Comparison of ENCODE assay signal across 10 mouse cellular contexts in genomic region chr2:30084113-30084512, GRCm38 (mm10). TPM values are rescaled to one million over a fixed set of nuclear protein-coding genes. Genes with fewer than 3 reads are reported as not detected.
DNase-seq lines count a peak whose midpoint lies in the region; ATAC-seq and TF ChIP-seq lines count a peak whose summit lies in the region.
"Had no signal": no experiment of that assay in that cellular context is flagged by ENCODE, and none has a peak within 500 bp of the region (broad histone marks: within the 10 kb centered on the region; RNA-seq: fewer than 3 reads in every experiment).

No protein-coding gene starts in this region.

- peak overlapping the region; percentile 32 for H3K4me2 ChIP-seq in forebrain, embryonic 13.5 days
- H3K4me2 ChIP-seq in forebrain, embryonic 11.5 days (ENCODE audit: low read depth, low read length, severe bottlenecking), result no peak overlapping the region; the same call in 1 of the 2 replicates
- H3K4me2 ChIP-seq in stomach, embryonic 14.5 days (replicated peaks; ENCODE audit: low read depth, low read length), result no peak overlapping the region
- no peak overlapping the region; the same call in 1 of the 2 replicates for H3K4me2 ChIP-seq in stomach, postnatal 0 days (replicated peaks; ENCODE audit: low read depth)
- peak overlapping the region; percentile 20; the same call in 1 of the 2 replicates for H3K4me2 ChIP-seq in liver, embryonic 13.5 days

- no peak for TF ChIP-seq CTCF in stomach, postnatal 0 days (IDR thresholded peaks at IDR 0.05; ENCODE audit: low read depth)
- TF ChIP-seq CTCF in gastrocnemius, adult 2 months (IDR thresholded peaks at IDR 0.05), result no peak

- H3K4me3 ChIP-seq in forebrain, embryonic 13.5 days, result no peak overlapping the region
- H3K4me3 ChIP-seq in forebrain, embryonic 11.5 days (ENCODE audit: low read depth, low read length), result no peak overlapping the region
- no peak overlapping the region for H3K4me3 ChIP-seq in stomach, embryonic 14.5 days (ENCODE audit: low read depth, low read length)
- H3K4me3 ChIP-seq in stomach, postnatal 0 days (ENCODE audit: low read depth, low read length), result no peak overlapping the region
- no peak overlapping the region for H3K4me3 ChIP-seq in liver, embryonic 13.5 days (replicated peaks)
- H3K4me3 ChIP-seq in gastrocnemius, adult 2 months, result no peak overlapping the region
- H3K4me3 ChIP-seq: myocyte had no signal

- H3K27ac ChIP-seq in forebrain, embryonic 13.5 days, result no peak overlapping the region
- no peak overlapping the region for H3K27ac ChIP-seq in forebrain, embryonic 11.5 days (ENCODE audit: low read depth, low read length)
- H3K27ac ChIP-seq in stomach, embryonic 14.5 days (ENCODE audit: low read length), result no peak overlapping the region
- no peak overlapping the region for H3K27ac ChIP-seq in stomach, postnatal 0 days (replicated peaks)
- no peak overlapping the region for H3K27ac ChIP-seq in liver, embryonic 13.5 days
- H3K27ac ChIP-seq in gastrocnemius, adult 2 months, result no peak overlapping the region

- 0 out of 2 replicates have a peak, but pooled peaks cover 7% of the 10 kb centered on the region for H3K4me1 ChIP-seq in forebrain, embryonic 13.5 days
- peaks cover 2% of the 10 kb centered on the region; the same call in 1 of the 2 replicates for H3K4me1 ChIP-seq in forebrain, embryonic 11.5 days (replicated peaks; ENCODE audit: control insufficient read depth, insufficient read depth, low read length)
- H3K4me1 ChIP-seq in stomach, embryonic 14.5 days (ENCODE audit: control insufficient read depth, insufficient read depth, low read length), result no peaks in the 10 kb centered on the region
- H3K4me1 ChIP-seq in stomach, postnatal 0 days (replicated peaks; ENCODE audit: control insufficient read depth, insufficient read depth), result no peaks in the 10 kb centered on the region
- H3K4me1 ChIP-seq in liver, embryonic 13.5 days (replicated peaks), result peaks cover 12% of the 10 kb centered on the region

- no peaks in the 10 kb centered on the region for H3K9me3 ChIP-seq in forebrain, embryonic 13.5 days (replicated peaks)
- H3K9me3 ChIP-seq in forebrain, embryonic 11.5 days (ENCODE audit: control insufficient read depth, low read length), result no peaks in the 10 kb centered on the region
- no peaks in the 10 kb centered on the region for H3K9me3 ChIP-seq in stomach, embryonic 14.5 days (ENCODE audit: control insufficient read depth, low read depth, low read length)
- H3K9me3 ChIP-seq in stomach, postnatal 0 days (ENCODE audit: control insufficient read depth, low read length), result no peaks in the 10 kb centered on the region
- no peaks in the 10 kb centered on the region for H3K9me3 ChIP-seq in liver, embryonic 13.5 days (replicated peaks)

- intact Hi-C loops in gastrocnemius, adult 2 months (cut with DNase I), result no loop called here

- 0 out of 2 replicates have a peak, but pooled peaks cover 3% of the 10 kb centered on the region for H3K36me3 ChIP-seq in forebrain, embryonic 13.5 days (ENCODE audit: poor library complexity, severe bottlenecking)
- H3K36me3 ChIP-seq in forebrain, embryonic 11.5 days (ENCODE audit: control insufficient read depth, insufficient read depth, low read length), result no peaks in the 10 kb centered on the region
- no peaks in the 10 kb centered on the region for H3K36me3 ChIP-seq in stomach, embryonic 14.5 days (ENCODE audit: control insufficient read depth, insufficient read depth, low read length)
- no peaks in the 10 kb centered on the region for H3K36me3 ChIP-seq in stomach, postnatal 0 days (ENCODE audit: control insufficient read depth, insufficient read depth, low read length)
- H3K36me3 ChIP-seq in liver, embryonic 13.5 days, result no peaks in the 10 kb centered on the region; the same call in 1 of the 2 replicates

- TF ChIP-seq EP300 in stomach, postnatal 0 days (optimal IDR thresholded peaks at IDR 0.05), result no peak

- H3K27me3 ChIP-seq in forebrain, embryonic 13.5 days, result no peaks in the 10 kb centered on the region
- H3K27me3 ChIP-seq in forebrain, embryonic 11.5 days (ENCODE audit: control insufficient read depth, insufficient read depth, low read length), result no peaks in the 10 kb centered on the region
- no peaks in the 10 kb centered on the region for H3K27me3 ChIP-seq in stomach, embryonic 14.5 days (ENCODE audit: control insufficient read depth, insufficient read depth, low read length)
- H3K27me3 ChIP-seq in stomach, postnatal 0 days (ENCODE audit: control insufficient read depth, insufficient read depth, low read length), result no peaks in the 10 kb centered on the region
- no peaks in the 10 kb centered on the region for H3K27me3 ChIP-seq in liver, embryonic 13.5 days

- no peak overlapping the region for H3K9ac ChIP-seq in forebrain, embryonic 13.5 days
- no peak overlapping the region for H3K9ac ChIP-seq in forebrain, embryonic 11.5 days (ENCODE audit: low read length)
- H3K9ac ChIP-seq in stomach, embryonic 14.5 days (replicated peaks; ENCODE audit: low read depth, low read length), result no peak overlapping the region
- no peak overlapping the region for H3K9ac ChIP-seq in stomach, postnatal 0 days (ENCODE audit: low read length)
- H3K9ac ChIP-seq in liver, embryonic 13.5 days, result no peak overlapping the region

- DNase-seq in forebrain, embryonic 11.5 days (ENCODE audit: low spot score), result no peak
- DNase-seq in stomach, postnatal 0 days (ENCODE audit: low spot score), result no peak
- no peak for DNase-seq in liver, embryonic 13.5 days
- no peak for DNase-seq in gastrocnemius, adult 2 months
- no peak for DNase-seq in gastrocnemius, postnatal 4 days (ENCODE audit: low spot score in 2 of 2)
- DNase-seq in adrenal gland, postnatal 36 days, result no peak
- DNase-seq: cerebellum, adult 11-12 months had no signal

- ATAC-seq in forebrain, embryonic 13.5 days, result no peak
- ATAC-seq in forebrain, embryonic 11.5 days (replicated peaks; ENCODE audit: low FRiP score), result no peak
- 0 out of 2 replicates have a peak, but pooled peaks have one; percentile 10 for ATAC-seq in stomach, embryonic 14.5 days (ENCODE audit: insufficient number of reproducible peaks, insufficient read depth, low FRiP score, low read depth)
- no peak for ATAC-seq in stomach, postnatal 0 days (ENCODE audit: low FRiP score, low TSS enrichment)
- ATAC-seq in liver, embryonic 13.5 days (ENCODE audit: low read depth), result no peak

- 60% methylated on average over 5 of the region's 5 CpGs for WGBS in forebrain, embryonic 13.5 days
- WGBS in forebrain, embryonic 11.5 days, result 61% methylated on average over 5 of the region's 5 CpGs
- 57% methylated on average over 5 of the region's 5 CpGs for WGBS in stomach, embryonic 14.5 days
- WGBS in stomach, postnatal 0 days, result 53% methylated on average over 5 of the region's 5 CpGs
- 57% methylated on average over 5 of the region's 5 CpGs for WGBS in liver, embryonic 13.5 days (ENCODE audit: insufficient replicate concordance)

RNA-seq across cellular contexts. Expression of gene Pkn3, which starts 6.6 kb away (rescaled TPM):
- polyA plus RNA-seq in forebrain, embryonic 13.5 days (2015; fragmentation: Nextera tagmentation; extraction: Ambion mirVana), result 5.7 and 6.7 TPM in 2 replicates
- polyA plus RNA-seq in forebrain, embryonic 11.5 days (2014; fragmentation: Nextera tagmentation; extraction: Ambion mirVana), result 10.5 and 12.1 TPM in 2 replicates
- 6.3 and 6.9 TPM in 2 replicates for polyA plus RNA-seq in stomach, embryonic 14.5 days (2014; fragmentation: Nextera tagmentation; extraction: Ambion mirVana)
- 3.0 and 3.1 TPM in 2 replicates for polyA plus RNA-seq in stomach, postnatal 0 days (2015; fragmentation: Nextera tagmentation; extraction: Ambion mirVana)
- 3.1 and 3.2 TPM in 2 replicates for polyA plus RNA-seq in liver, embryonic 13.5 days (2015; fragmentation: Nextera tagmentation; extraction: Ambion mirVana)
- total RNA-seq in gastrocnemius, adult 2 months (2021), result 1 to 10 TPM; 3.6 to 4.1 TPM
- 1 to 10 TPM; 8.0 to 9.6 TPM for total RNA-seq in gastrocnemius, postnatal 4 days (2021)
- 1 to 10 TPM; 5.5 to 6.3 TPM for total RNA-seq in adrenal gland, postnatal 36 days (2021)

RNA-seq across cellular contexts. Expression of gene Zdhhc12, which starts 9.3 kb away (rescaled TPM):
- 21.0 and 21.2 TPM in 2 replicates for polyA plus RNA-seq in forebrain, embryonic 13.5 days (2015; fragmentation: Nextera tagmentation; extraction: Ambion mirVana)
- polyA plus RNA-seq in forebrain, embryonic 11.5 days (2014; fragmentation: Nextera tagmentation; extraction: Ambion mirVana), result 27.1 and 35.4 TPM in 2 replicates
- polyA plus RNA-seq in stomach, embryonic 14.5 days (2014; fragmentation: Nextera tagmentation; extraction: Ambion mirVana), result 44.1 and 45.2 TPM in 2 replicates
- polyA plus RNA-seq in stomach, postnatal 0 days (2015; fragmentation: Nextera tagmentation; extraction: Ambion mirVana), result 27.7 and 27.8 TPM in 2 replicates
- 22.8 and 23.9 TPM in 2 replicates for polyA plus RNA-seq in liver, embryonic 13.5 days (2015; fragmentation: Nextera tagmentation; extraction: Ambion mirVana)
- total RNA-seq in gastrocnemius, adult 2 months (2021), result 1 to 10 TPM; 2.0 to 3.5 TPM
- 1 to 10 TPM; 4.5 to 5.7 TPM for total RNA-seq in gastrocnemius, postnatal 4 days (2021)
- 10 to 100 TPM; 16.2 to 25.8 TPM for total RNA-seq in adrenal gland, postnatal 36 days (2021)

RNA-seq across cellular contexts. Expression of gene Set, which starts 26.9 kb away (rescaled TPM):
- polyA plus RNA-seq in forebrain, embryonic 13.5 days (2015; fragmentation: Nextera tagmentation; extraction: Ambion mirVana), result 587 and 610 TPM in 2 replicates
- 817 and 824 TPM in 2 replicates for polyA plus RNA-seq in forebrain, embryonic 11.5 days (2014; fragmentation: Nextera tagmentation; extraction: Ambion mirVana)
- polyA plus RNA-seq in stomach, embryonic 14.5 days (2014; fragmentation: Nextera tagmentation; extraction: Ambion mirVana), result 454 and 480 TPM in 2 replicates
- 202 and 206 TPM in 2 replicates for polyA plus RNA-seq in stomach, postnatal 0 days (2015; fragmentation: Nextera tagmentation; extraction: Ambion mirVana)
- 317 and 337 TPM in 2 replicates for polyA plus RNA-seq in liver, embryonic 13.5 days (2015; fragmentation: Nextera tagmentation; extraction: Ambion mirVana)
- 100 to 1,000 TPM in 1 of 2 experiments, 10 to 100 TPM in 1; 93.8 to 110 TPM for total RNA-seq in gastrocnemius, adult 2 months (2021)
- 100 to 1,000 TPM; 155 to 163 TPM for total RNA-seq in gastrocnemius, postnatal 4 days (2021)
- 100 to 1,000 TPM; 255 to 277 TPM for total RNA-seq in adrenal gland, postnatal 36 days (2021)

RNA-seq across cellular contexts. Expression of gene Wdr34, which starts 35.4 kb away (rescaled TPM):
- 50.8 and 57.2 TPM in 2 replicates for polyA plus RNA-seq in forebrain, embryonic 13.5 days (2015; fragmentation: Nextera tagmentation; extraction: Ambion mirVana)
- polyA plus RNA-seq in forebrain, embryonic 11.5 days (2014; fragmentation: Nextera tagmentation; extraction: Ambion mirVana), result 35.9 and 39.6 TPM in 2 replicates
- 29.6 and 32.7 TPM in 2 replicates for polyA plus RNA-seq in stomach, embryonic 14.5 days (2014; fragmentation: Nextera tagmentation; extraction: Ambion mirVana)
- 10.9 and 13.2 TPM in 2 replicates for polyA plus RNA-seq in stomach, postnatal 0 days (2015; fragmentation: Nextera tagmentation; extraction: Ambion mirVana)
- polyA plus RNA-seq in liver, embryonic 13.5 days (2015; fragmentation: Nextera tagmentation; extraction: Ambion mirVana), result 9.9 and 10.7 TPM in 2 replicates
- 1 to 10 TPM; 4.4 to 5.0 TPM for total RNA-seq in gastrocnemius, adult 2 months (2021)
- total RNA-seq in gastrocnemius, postnatal 4 days (2021), result 10 to 100 TPM; 10.2 to 12.2 TPM
- 10 to 100 TPM; 15.8 to 20.9 TPM for total RNA-seq in adrenal gland, postnatal 36 days (2021)

RNA-seq across cellular contexts. Expression of gene Zer1, which starts 40.3 kb away (rescaled TPM):
- 10.5 and 10.9 TPM in 2 replicates for polyA plus RNA-seq in forebrain, embryonic 13.5 days (2015; fragmentation: Nextera tagmentation; extraction: Ambion mirVana)
- polyA plus RNA-seq in forebrain, embryonic 11.5 days (2014; fragmentation: Nextera tagmentation; extraction: Ambion mirVana), result 8.0 and 8.1 TPM in 2 replicates
- 11.3 and 13.6 TPM in 2 replicates for polyA plus RNA-seq in stomach, embryonic 14.5 days (2014; fragmentation: Nextera tagmentation; extraction: Ambion mirVana)
- polyA plus RNA-seq in stomach, postnatal 0 days (2015; fragmentation: Nextera tagmentation; extraction: Ambion mirVana), result 2.9 and 3.1 TPM in 2 replicates
- 2.2 and 2.6 TPM in 2 replicates for polyA plus RNA-seq in liver, embryonic 13.5 days (2015; fragmentation: Nextera tagmentation; extraction: Ambion mirVana)
- total RNA-seq in gastrocnemius, adult 2 months (2021), result 10 to 100 TPM; 23.1 to 25.2 TPM
- 10 to 100 TPM; 24.6 to 27.1 TPM for total RNA-seq in gastrocnemius, postnatal 4 days (2021)
- total RNA-seq in adrenal gland, postnatal 36 days (2021), result 10 to 100 TPM; 32.0 to 40.7 TPM

Comparison
In these comparisons a context has a peak if more than half of its experiments do, and no peak if none do; other contexts are left out.
1. H3K4me2 ChIP-seq: peak in forebrain, embryonic 13.5 days (single experiment) and liver, embryonic 13.5 days (single experiment); none in forebrain, embryonic 11.5 days (single experiment), stomach, embryonic 14.5 days (single experiment) and stomach, postnatal 0 days (single experiment).